Mouse (Mus musculus) kidney, embryonic 16.5 days (tissue): ENCODE results near the gene Fasn. TPM values are rescaled to one million over a fixed set of nuclear protein-coding genes. Genes with fewer than 3 reads are reported as not detected.

Source experiments
- ATAC-seq: fragments of 200-750 bp; cut with Nextera tagmentation; 2 replicates; pipeline ENCODE4 v1.8.0; 2017; ENCODE audit warnings: moderate TSS enrichment; ENCODE audit not compliant: low FRiP score, low TSS enrichment
- H3K27ac ChIP-seq: fragments of 300-500 bp; sonication (generic); 2 replicates; pipeline ENCODE4 v1.5.1; 2014; ENCODE audit warnings: low read length
- H3K27me3 ChIP-seq: fragments of 300-500 bp; sonication (generic); 2 replicates; pipeline ENCODE4 v1.6.1; 2014; ENCODE audit warnings: low read length, control low read depth, mixed read lengths; ENCODE audit not compliant: insufficient read depth
- H3K36me3 ChIP-seq: fragments of 300-500 bp; sonication (generic); 2 replicates; pipeline ENCODE4 v1.6.1; 2014; ENCODE audit warnings: low read length, control low read depth, mixed read lengths; ENCODE audit not compliant: insufficient read depth
- H3K4me1 ChIP-seq: fragments of 300-500 bp; sonication (generic); 2 replicates; pipeline ENCODE4 v1.6.1; 2014; ENCODE audit warnings: low read length, control low read depth, mixed read lengths; ENCODE audit not compliant: insufficient read depth
- H3K4me2 ChIP-seq: fragments of 300-500 bp; sonication (generic); replicated peaks from 2 replicates; pipeline ENCODE4 v1.6.1; 2014; ENCODE audit warnings: low read depth, low read length
- H3K4me3 ChIP-seq: fragments of 300-500 bp; sonication (generic); 2 replicates; pipeline ENCODE4 v1.5.1; 2014; ENCODE audit warnings: mild to moderate bottlenecking, low read length
- H3K9ac ChIP-seq: fragments of 300-500 bp; sonication (generic); replicated peaks from 2 replicates; pipeline ENCODE4 v1.6.1; 2014; ENCODE audit warnings: low read length
- H3K9me3 ChIP-seq: fragments of 300-500 bp; sonication (generic); 2 replicates; pipeline ENCODE4 v1.6.1; 2016; ENCODE audit warnings: low read length, control low read depth
- WGBS: fragments of 180-500 bp; shearing (Covaris S2); extraction: QIAGEN DNeasy Blood & Tissue Kit; methylation state at CpG from one replicate; pipeline ENCODE4 v1.1.7; 2014; 5-methylcytosine and 5-hydroxymethylcytosine counted together
- polyA plus RNA-seq: library from polyadenylated mRNA; unstranded; fragments of >200 nt; fragmentation: Nextera tagmentation; extraction: Ambion mirVana; gene quantifications from 2 replicates; pipeline ENCODE4 v1.2.1, GENCODE M21; 2015

The Fasn gene
- polyA plus RNA-seq, 1 experiment from 2014 or later: 50.0 TPM

- Histone ChIP-seq H3K27ac (no peak overlapping the region), H3K4me1 (peaks cover 9% of the 10 kb centered on the region), H3K9me3 (no peaks in the 10 kb centered on the region), H3K27me3 (no peaks in the 10 kb centered on the region), H3K9ac (no peak overlapping the region), H3K4me2 (no peak overlapping the region), H3K36me3 (0 out of 2 replicates have a peak, but pooled peaks cover 4% of the 10 kb centered on the region), H3K4me3 (no peak overlapping the region)
- 81% methylated on average over 10 of the region's 10 CpGs for WGBS
- ATAC-seq: no peak
Measured at GRCm38 (mm10) chr11:120829757-120830532, 5.6 kb upstream of the Fasn start.

DNA sequence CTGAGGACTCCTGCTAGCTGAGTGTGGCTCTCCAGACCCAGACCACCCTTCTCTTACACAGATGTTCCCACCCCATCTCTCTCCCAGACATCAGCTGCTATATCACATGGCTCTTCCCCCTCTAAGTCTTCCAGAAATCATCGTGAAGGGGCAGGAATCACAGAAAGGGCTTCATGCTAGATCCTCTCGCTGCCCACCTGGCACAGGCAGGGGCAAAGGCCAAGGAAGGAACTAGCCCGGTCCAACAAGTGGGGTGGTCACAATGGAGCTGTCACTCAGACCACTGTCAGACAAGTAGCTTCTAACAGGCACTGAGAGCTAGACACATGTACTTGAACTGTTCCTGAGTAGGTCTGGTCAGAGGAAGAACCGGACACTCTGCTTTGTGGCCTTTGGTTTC lies 4.1 kb upstream of the Fasn start:
- H3K27ac ChIP-seq: no peak overlapping the region
- WGBS: 85% methylated on average over 4 of the region's 4 CpGs
- 0 out of 2 replicates have a peak, but pooled peaks cover 4% of the 10 kb centered on the region for H3K36me3 ChIP-seq
- no peaks in the 10 kb centered on the region for H3K27me3 ChIP-seq
- H3K4me2 ChIP-seq: no peak overlapping the region
- no peak for ATAC-seq
- no peaks in the 10 kb centered on the region for H3K9me3 ChIP-seq
- H3K4me3 ChIP-seq: no peak overlapping the region
- H3K4me1 ChIP-seq: peaks cover 10% of the 10 kb centered on the region
- H3K9ac ChIP-seq: no peak overlapping the region

- Histone ChIP-seq H3K9ac (0 out of 2 replicates have a peak overlapping the region, but pooled peaks have one; percentile 17), H3K4me1 (peaks cover 28% of the 10 kb centered on the region), H3K27ac (peak overlapping the region; percentile 98), H3K27me3 (no peaks in the 10 kb centered on the region), H3K4me2 (no peak overlapping the region), H3K9me3 (no peaks in the 10 kb centered on the region), H3K4me3 (no peak overlapping the region), H3K36me3 (peaks cover 10% of the 10 kb centered on the region; the same call in 1 of the 2 replicates)
- WGBS: 86% methylated on average over 8 of the region's 8 CpGs
- ATAC-seq: no peak
Measured at GRCm38 (mm10) chr11:120826016-120826953, 1.9 kb upstream of the Fasn start.

DNA sequence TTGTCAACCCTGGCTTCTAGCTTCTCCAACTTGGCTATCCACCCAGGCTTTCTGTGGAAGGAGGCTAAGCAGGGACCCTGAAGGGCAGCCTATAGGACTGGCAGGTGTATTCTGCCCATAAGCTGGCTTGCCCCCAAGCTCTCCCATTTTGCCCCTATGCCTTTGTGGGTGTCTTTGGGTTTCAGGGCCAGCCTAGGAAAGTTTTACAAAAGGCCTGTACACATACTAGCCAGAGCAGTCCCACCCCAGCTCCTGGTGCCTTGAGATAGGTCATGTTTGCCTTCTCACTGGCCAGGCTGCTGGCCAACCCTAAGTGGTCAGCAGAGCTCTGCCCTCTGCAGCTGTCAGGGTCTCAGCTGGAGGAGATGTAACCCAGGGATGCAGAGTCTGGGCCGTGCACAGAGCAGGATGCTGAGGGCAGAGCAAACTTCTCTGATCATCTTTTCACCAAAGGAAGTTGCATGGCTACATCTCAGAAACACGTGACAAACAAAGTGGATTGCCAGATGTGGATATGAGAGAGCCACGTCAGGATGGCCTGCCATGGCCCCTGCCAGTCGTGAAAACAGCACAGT lies 1.0 kb upstream of the Fasn start:
- 49% methylated on average over 4 of the region's 4 CpGs for WGBS
- peak overlapping the region; percentile 80 for H3K4me3 ChIP-seq
- peaks cover 18% of the 10 kb centered on the region for H3K36me3 ChIP-seq
- peaks cover 31% of the 10 kb centered on the region for H3K4me1 ChIP-seq
- H3K9me3 ChIP-seq: no peaks in the 10 kb centered on the region
- ATAC-seq: no peak
- H3K27me3 ChIP-seq: no peaks in the 10 kb centered on the region
- peak overlapping the region; percentile 93 for H3K9ac ChIP-seq
- peak overlapping the region; percentile 98 for H3K27ac ChIP-seq
- H3K4me2 ChIP-seq: peak overlapping the region; percentile 74

DNA sequence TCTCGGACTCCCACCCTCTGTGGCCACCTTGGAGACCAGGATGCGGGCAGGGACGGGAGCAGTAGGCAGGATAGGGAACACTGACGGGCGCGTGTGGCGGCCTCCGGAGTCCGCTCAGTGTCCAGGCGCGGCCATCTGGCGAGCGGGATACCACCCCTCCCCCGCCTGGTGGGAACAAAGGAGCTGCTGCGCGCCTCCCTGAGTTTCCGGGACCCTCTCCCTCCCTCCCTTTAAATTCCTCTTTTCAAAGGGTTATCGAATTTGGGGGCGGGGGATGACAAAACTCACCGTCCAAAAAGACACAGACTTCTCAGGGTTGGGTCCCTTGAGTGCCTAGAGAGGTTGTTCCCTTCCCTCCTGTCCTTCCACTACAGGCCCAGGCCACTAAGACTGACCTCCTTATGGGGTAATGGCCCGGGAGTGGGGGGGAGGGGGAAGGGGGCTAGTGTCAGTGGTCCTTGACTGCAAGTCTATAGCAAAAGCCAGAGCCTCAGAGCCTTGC lies 491 bp upstream of the Fasn start:
- under 1% methylated on average over 21 of the region's 21 CpGs for WGBS
- peak overlapping the region; percentile 93 for H3K9ac ChIP-seq
- peak overlapping the region; percentile 98 for H3K27ac ChIP-seq
- ATAC-seq: peak; percentile 9
- no peaks in the 10 kb centered on the region for H3K9me3 ChIP-seq
- H3K27me3 ChIP-seq: no peaks in the 10 kb centered on the region
- peak overlapping the region; percentile 80 for H3K4me3 ChIP-seq
- H3K4me2 ChIP-seq: peak overlapping the region; percentile 74
- peaks cover 24% of the 10 kb centered on the region for H3K36me3 ChIP-seq
- peaks cover 31% of the 10 kb centered on the region for H3K4me1 ChIP-seq

DNA sequence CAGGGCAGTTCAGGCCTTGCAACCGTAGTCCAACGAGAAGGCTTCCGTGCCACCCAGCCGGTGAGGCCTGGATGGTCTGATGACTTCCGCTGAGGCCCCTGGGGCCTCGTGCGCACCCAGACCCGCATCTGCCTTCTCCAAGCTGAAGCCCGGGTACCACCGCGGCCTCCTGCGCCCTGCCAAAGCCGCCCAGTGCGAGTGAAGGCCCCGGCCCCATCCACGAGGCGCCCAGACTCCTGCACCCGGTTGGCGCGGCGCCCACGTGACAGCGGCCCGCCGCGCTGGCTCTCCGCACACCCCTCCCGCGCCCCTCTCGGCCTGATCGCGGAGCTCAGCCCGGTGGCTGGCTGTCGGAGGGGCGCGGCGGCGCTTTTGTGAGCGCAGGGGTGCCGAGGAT lies 798 bp downstream of the Fasn start:
- peak overlapping the region; percentile 93 for H3K9ac ChIP-seq
- peaks cover 37% of the 10 kb centered on the region for H3K36me3 ChIP-seq
- peak overlapping the region; percentile 74 for H3K4me2 ChIP-seq
- peak overlapping the region; percentile 80 for H3K4me3 ChIP-seq
- H3K4me1 ChIP-seq: peaks cover 31% of the 10 kb centered on the region
- H3K27ac ChIP-seq: peak overlapping the region; percentile 98
- under 1% methylated on average over 40 of the region's 40 CpGs for WGBS
- no peaks in the 10 kb centered on the region for H3K27me3 ChIP-seq
- ATAC-seq: peak; percentile 33
- no peaks in the 10 kb centered on the region for H3K9me3 ChIP-seq

- H3K27ac ChIP-seq: peak overlapping the region; percentile 98
- H3K9ac ChIP-seq: peak overlapping the region; percentile 93
- no peaks in the 10 kb centered on the region for H3K27me3 ChIP-seq
- H3K4me1 ChIP-seq: peaks cover 31% of the 10 kb centered on the region
- WGBS: under 1% methylated on average over 14 of the region's 14 CpGs
- H3K4me2 ChIP-seq: peak overlapping the region; percentile 74
- H3K4me3 ChIP-seq: peak overlapping the region; percentile 80
- no peak for ATAC-seq
- H3K9me3 ChIP-seq: no peaks in the 10 kb centered on the region
- H3K36me3 ChIP-seq: peaks cover 42% of the 10 kb centered on the region
Measured at GRCm38 (mm10) chr11:120822831-120823550, 1.4 kb downstream of the Fasn start.

DNA sequence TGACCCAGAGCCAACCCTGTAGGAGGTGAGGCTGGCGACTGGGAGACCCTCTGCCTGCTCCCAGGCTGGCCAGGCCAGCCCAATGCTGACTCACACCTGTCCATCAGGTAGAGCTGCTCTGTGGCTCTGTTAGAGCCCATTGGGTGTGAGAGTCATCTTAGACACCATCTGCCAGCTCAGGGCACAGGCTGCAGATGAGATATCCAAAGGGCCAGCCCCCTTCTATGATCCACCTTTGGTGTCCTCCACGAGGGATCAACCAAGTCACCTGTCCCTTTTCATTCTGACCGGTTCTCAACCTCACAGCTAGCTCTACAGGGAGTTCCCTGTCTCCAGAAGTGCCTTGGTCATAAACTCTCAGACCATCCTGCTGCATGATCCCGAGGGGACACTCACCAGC lies 2.0 kb downstream of the Fasn start:
- ATAC-seq: no peak
- no peak overlapping the region for H3K27ac ChIP-seq
- H3K9ac ChIP-seq: peak overlapping the region; percentile 93
- H3K4me2 ChIP-seq: peak overlapping the region; percentile 74
- no peaks in the 10 kb centered on the region for H3K27me3 ChIP-seq
- peak overlapping the region; percentile 80 for H3K4me3 ChIP-seq
- peaks cover 49% of the 10 kb centered on the region for H3K36me3 ChIP-seq
- peaks cover 31% of the 10 kb centered on the region for H3K4me1 ChIP-seq
- WGBS: 44% methylated on average over 4 of the region's 4 CpGs
- no peaks in the 10 kb centered on the region for H3K9me3 ChIP-seq
